Comparison of ENCODE assay signal across 16 mouse cellular contexts in genomic region chr8:125270292-125270691, GRCm38 (mm10).
"Had no signal": no experiment of that assay in that cellular context is flagged by ENCODE, and none has a peak within 500 bp of the region (broad histone marks: within the 10 kb centered on the region; RNA-seq: fewer than 3 reads in every experiment).

No protein-coding gene starts in this region.

- H3K4me2 ChIP-seq: lung, embryonic 14.5 days; midbrain, embryonic 12.5 days; neural tube, embryonic 13.5 days; neural tube, embryonic 15.5 days; stomach, embryonic 15.5 days had no signal

- H3K9me3 ChIP-seq: neural tube, embryonic 13.5 days; neural tube, embryonic 15.5 days; stomach, embryonic 15.5 days had no signal

- DNase-seq: lung, adult 18-20 months; lung, embryonic 14.5 days; lung, postnatal 10 days; lung, postnatal 4 days; midbrain, embryonic 14.5 days; right cerebral cortex, postnatal 14 days; thymus, adult 18-20 months; thymus, postnatal 14 days; thymus, postnatal 36 days had no signal

- H3K27me3 ChIP-seq: neural tube, embryonic 13.5 days; stomach, embryonic 15.5 days had no signal

- H3K9ac ChIP-seq: lung, embryonic 14.5 days; midbrain, embryonic 12.5 days; neural tube, embryonic 13.5 days; neural tube, embryonic 15.5 days; stomach, embryonic 15.5 days had no signal

- ATAC-seq: midbrain, embryonic 16.5 days had no signal

- H3K4me3 ChIP-seq: midbrain, embryonic 10.5 days; midbrain, embryonic 12.5 days; myocyte; neural tube, embryonic 13.5 days; neural tube, embryonic 15.5 days; stomach, embryonic 15.5 days had no signal

- H3K36me3 ChIP-seq: midbrain, embryonic 10.5 days; midbrain, embryonic 12.5 days; neural tube, embryonic 13.5 days; neural tube, embryonic 15.5 days; stomach, embryonic 15.5 days had no signal

- H3K27ac ChIP-seq: midbrain, embryonic 10.5 days; midbrain, embryonic 12.5 days; neural tube, embryonic 13.5 days; neural tube, embryonic 15.5 days; stomach, embryonic 15.5 days had no signal
